Mouse (Mus musculus): Measurements from ENCODE around the gene Gm20388. TPM values are rescaled to one million over a fixed set of nuclear protein-coding genes. Genes with fewer than 3 reads are reported as not detected.
"Not testable (repeated sequence)": the region's sequence is repeated elsewhere in the genome, so short reads cannot be mapped to it uniquely, and the experiment has no call there.

Gm20388 gene
- total RNA-seq, 4 experiments from 2014 or later: 0.17 to 15.1 (median 6.6) TPM

DNA sequence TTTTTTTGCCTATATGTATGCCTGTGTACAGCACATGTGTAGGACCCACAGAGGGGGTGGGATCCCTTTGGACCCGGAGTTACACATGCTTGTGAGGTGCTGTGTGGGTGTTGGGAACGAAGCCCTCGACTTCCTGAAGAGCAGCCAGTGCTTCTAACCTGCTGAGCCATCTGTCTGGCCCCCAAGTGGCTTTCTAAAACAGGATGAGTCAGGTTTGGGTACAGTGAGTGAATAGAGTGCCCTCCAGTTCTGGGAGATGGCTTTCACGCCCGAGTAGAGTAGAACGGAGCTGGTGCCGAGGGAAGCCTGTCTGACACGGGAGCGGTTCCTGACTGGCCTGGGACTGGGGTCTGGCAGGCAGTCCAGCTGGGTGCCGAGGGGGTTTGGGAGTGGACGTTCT, 3588.9 kb downstream of the Gm20388 start:
- DNase-seq (ENCODE audit: low spot score in 2 of 2): no peak

DNA sequence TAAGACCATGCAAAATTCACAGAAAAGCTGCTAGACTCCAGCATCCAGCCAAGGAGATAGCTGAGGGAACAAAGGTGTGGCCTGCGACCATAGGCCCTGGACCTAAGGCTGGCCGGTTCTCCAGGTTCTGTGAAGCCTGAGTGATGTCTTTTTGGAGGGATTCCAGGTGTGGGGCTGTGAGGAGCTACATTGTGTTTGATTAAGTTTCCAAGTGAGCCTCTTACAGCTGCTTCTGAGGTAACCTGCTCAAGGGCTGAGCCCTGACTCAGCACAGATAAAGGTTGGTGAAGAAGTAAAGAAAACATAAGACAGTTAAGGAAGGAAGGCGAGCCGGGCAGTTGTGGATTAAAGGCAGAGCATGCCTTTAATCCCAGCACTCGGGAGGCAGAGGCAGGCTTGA, 3591.6 kb downstream of the Gm20388 start:
- DNase-seq (ENCODE audit: low spot score in 2 of 2): no peak

DNA sequence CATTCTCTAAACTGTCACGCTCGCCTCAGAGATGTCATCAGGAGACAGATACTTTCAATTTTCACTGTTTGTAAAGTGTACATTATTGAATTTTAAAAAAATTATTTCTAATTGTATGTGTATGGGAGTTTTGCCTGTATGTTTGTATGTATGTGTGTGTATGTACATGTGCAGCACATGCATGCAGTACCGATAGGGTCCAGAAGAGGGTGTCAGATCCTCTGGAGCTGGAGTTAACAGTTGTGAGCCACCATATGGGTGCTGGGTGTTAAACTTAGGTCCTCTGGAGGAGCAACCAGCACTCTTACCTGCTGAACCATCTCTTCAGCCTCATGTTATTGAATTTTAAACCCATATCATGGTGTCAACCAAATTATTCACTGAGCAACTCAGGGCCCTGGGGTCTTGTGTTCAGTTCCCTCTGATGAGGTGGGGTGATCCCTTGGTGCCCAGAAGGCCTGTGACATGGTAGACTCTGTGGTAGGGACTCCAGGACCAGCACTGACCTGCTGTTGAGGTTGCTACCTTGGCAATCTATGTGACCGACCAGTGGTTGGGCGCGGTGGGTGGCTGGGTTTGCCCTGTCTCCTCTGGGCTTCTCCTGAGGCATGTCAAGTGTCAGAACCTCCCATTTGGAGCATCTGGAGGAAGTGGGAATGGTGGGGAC, 3593.3 kb downstream of the Gm20388 start:
- no peak for DNase-seq (ENCODE audit: low spot score in 2 of 2)

DNA sequence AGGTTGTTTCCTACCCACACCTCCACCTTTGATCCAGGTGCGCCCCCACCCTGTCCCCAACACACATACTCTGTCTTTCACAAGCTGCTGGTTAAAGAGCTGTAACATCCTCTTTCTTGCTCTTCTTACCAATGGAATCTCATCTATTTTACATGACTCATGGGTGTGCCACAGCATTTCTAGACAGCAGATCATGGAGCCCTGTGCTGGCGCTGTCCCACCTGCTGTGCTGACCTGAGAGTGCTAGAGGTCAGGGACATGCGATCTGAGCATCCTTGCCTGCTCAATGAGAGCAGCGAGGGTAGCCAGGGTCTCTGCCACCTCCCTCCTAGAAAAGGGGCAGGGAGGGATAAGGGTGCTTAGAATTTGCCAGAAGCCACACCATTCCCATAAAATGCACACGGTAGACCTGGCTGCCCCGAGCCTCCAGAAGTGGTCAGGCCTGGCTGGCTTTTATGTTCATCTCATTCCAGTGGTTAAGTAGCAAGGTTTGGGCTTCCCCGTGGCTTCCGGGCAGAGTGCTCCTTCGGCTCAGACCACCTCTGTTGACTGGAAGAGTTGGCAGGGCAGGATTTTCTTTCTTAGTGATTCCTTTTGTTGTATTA, 3594.1 kb downstream of the Gm20388 start:
- no peak for DNase-seq (ENCODE audit: low spot score in 2 of 2)

DNA sequence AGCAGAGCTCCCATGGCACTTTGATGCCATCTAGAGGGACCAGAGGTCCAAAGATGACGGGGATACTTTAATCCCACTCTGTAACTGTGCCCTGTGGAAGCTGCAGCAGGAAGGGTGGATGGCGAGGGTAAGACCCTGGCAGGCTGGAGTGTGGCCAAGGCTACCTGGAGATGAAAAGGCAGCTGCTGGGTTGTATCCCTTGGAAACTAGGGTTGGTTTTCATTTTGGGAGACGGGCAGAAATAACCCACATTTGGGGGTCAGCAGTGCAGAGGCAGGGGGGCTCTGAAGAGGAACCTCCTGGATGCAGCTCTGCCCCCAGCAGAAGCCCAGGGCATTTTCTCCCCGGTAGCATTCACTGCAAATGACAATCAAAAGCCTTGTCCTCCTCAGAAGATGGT, 3594.6 kb downstream of the Gm20388 start:
- DNase-seq (ENCODE audit: low spot score in 2 of 2): no peak

DNA sequence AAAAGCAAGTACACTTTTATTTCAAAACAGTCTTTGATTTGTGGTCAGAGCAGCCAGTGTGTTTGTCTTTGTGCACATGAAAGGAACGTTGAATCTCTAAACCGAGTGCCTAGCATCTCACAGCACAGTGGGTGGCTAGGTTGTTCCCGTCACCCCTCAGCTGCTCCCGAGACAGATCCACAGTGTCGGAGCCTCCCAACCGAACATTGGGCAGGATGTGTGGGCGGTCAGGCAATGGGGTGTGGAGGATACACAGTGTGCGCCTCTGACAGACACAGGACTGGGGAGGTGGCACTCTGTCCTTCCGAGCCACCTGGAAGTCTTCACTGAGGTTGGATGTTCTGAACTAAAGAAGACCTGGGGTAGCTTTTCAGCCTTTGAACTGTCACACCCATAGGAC, 3595.1 kb downstream of the Gm20388 start:
- DNase-seq (ENCODE audit: low spot score in 2 of 2): no peak

DNA sequence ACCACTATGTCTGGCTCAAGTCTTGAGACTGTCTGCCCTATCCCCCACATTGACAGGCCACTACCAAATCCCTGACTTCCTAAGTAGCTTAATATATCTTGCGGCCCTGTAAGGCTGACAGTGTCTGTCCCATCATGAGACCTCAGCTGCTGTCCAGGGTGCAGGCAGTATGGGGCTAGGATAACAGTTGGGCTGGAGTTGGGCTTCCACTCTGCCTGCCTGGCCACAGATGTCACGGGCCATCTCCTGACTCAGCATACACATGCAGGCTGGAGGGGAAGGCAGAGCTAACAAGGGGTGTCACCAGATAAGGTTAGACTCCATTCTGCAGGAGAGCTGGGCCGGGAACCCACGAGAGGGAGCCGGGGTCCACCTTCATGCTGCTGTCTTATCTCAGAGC, 3596.5 kb downstream of the Gm20388 start:
- DNase-seq (ENCODE audit: low spot score in 2 of 2): no peak

DNA sequence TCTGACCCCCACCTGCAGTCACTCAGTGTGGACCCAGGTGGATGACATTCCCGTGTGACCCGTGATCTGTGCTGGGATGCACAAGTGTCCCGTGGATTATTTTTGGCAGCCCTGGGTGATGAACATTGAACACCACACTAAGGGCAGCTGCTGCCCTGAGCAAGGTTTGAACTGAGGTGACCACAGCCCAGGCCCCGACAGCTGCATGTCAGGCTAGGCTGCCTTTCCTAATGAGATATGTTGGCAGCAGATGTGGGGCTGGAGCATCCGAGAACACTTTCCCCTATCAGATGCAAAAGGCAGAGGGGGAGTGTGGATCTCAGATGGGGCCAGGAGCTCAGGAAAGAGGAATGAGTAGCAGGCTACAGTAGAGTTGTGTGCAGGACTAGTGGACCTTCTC, 3600.2 kb downstream of the Gm20388 start:
- DNase-seq (ENCODE audit: low spot score in 2 of 2): no peak

DNA sequence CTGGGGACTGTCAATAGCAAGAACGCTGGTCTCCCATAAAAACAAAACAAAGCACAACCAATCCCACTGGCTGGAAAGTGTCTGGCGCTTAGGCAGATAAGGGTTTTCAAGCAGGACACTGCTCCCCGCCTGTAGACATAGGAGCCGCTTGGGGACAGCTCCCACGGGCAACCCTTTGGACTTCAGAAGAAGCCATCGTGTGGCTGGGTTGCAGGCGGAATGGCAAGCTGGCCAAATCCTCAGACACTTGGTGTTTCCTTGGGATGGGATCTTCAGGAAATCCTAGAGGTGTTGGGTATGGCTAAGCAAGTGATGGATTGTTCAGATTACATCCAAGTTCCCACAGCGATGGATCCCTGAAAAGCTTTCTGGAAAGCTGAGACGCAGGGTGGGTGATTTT, 3603.5 kb downstream of the Gm20388 start:
- no peak for DNase-seq (ENCODE audit: low spot score in 2 of 2)

DNA sequence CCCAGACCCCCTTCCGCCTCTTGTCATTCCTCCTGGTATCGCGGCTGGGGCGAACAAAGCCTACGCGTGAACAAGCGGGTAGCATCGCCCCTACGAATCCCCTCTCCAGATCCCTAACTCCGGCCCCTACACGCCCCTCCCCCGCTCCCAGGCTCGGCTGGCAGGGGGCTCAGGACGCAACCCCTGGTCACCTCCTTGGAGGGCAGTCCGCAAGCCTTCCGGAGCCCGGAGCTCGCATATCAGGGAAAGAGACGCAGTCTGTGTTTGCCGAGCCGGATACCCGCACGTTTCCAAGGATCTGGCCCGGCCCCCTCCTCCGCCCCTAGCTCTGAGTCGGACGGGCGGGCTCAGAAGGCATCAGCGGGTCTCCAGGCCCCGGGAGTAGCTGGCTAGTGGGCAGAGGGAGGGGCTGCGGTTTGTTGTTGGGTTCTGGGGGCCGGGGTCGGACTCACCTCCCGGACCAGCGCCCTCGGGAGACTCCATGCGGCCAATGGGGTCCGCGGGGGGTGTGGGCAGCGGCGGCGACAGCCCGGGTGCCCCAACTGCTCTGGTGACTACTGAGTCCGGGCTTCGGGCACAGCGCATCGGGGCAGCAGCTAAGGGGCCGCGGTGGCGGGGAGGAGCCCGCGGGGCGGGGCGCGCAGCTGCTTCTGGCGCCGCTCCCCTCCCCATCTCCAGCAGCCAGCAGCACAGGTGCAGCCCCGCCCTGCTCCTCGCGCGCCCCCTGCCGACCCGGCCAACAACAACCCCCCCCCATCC, 3604.3 kb downstream of the Gm20388 start, which contains the start of gene Dbndd1:
Dbndd1 (minus strand) TSS at position 683 of the 759 bp plus-strand sequence.
- no peak for DNase-seq (ENCODE audit: low spot score in 2 of 2)

DNA sequence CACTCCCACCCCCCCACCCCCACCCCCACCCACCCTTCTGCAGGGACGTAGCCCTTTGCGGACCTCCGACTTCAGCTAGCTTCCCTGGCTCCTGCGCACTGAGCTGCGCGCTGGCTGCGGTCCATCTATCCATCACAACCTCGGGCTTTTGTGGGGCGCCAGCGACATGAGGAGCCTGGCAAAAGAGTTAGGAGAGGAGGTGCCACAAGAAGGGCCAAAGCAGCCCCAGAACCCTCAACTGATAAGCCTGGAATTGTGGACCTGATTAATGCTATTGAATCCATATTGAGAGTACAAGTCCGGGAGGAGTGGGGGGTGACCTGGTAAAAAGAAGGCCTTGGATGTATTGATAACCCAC, 3604.9 kb downstream of the Gm20388 start:
- DNase-seq (ENCODE audit: low spot score in 2 of 2): no peak

DNA sequence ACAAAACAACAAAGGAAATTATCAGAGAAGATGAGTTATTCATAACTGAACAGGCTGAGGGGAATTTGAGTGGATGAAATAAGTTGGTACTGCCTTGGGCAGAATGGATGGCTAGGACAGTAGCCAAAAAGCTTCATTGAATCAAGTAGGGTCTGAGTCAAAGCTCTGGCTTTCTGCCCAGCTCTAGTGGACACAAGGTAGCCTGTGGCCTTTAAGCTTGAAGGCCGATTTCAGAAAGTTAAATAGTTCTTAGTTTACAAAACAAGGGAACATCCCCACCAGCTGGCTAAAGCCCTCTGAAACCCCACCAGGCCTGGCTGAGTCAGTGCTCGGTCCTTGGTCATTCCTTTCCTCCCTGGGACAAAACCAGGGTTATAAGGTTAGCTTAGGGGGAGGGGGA, 3606.0 kb downstream of the Gm20388 start:
- no peak for DNase-seq (ENCODE audit: low spot score in 2 of 2)

DNA sequence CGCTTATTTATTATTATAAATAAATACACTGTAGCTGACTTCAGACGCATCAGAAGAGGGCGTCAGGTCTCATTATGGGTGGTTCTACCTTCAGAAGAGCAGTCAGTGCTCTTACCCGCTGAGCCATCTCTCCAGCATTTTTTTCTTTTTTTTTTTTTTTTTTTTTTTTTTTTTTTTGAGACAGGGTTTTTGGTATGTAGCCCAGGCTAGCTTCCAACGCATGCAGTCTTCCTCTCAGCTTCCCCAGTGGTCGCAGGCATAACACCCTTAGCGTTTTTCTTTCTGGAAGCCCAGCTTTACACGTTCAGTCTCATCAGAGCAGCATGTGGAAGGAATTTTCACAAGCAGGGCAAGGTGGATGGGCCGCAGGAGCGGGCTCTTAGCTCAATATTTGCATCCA, 3607.5 kb downstream of the Gm20388 start:
- DNase-seq (ENCODE audit: low spot score in 2 of 2): no peak

DNA sequence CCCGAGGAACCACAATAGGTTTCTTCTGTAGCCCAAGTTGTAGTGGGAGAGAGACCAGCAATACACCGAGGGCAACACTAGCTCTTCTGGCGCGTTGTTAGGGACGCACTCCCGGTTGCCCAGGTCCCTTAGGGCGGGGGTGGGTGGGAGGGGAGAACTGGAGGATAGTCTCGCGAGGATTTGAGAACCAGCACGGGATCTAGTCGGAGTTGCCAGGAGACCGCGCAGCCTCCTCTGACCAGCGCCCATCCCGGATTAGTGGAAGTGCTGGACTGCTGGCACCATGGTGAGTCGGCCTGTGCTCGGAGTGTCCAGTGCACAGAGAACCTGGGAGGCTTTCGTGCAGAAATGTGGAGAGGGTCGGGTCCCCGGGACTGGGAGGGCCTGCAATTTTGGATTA, 3608.0 kb downstream of the Gm20388 start, which contains the start of gene Gas8:
Gas8 (plus strand) TSS at position 168 of the 400 bp plus-strand sequence.
- peak; percentile 87 to 89 for DNase-seq (ENCODE audit: low spot score in 2 of 2)

DNA sequence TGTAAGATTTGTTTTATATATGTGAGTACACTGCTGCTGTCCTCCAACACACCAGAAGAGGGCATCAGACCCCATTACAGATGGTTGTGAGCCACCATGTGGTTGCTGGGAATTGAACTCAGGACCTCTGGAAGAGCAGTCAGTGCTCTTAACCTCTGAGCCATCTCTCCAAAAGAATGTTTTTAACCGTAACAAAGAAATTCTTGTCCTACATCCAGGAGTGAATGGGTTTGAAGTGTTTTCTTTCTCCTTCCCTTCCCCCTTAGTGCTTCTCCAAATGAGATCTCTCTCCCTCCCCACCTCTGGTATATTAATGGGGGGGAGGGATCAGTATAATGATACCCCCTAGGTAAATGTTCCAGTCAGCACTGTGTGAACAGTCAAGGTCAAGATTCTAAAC, 3609.4 kb downstream of the Gm20388 start:
- DNase-seq (ENCODE audit: low spot score in 2 of 2): not testable (repeated sequence)

DNA sequence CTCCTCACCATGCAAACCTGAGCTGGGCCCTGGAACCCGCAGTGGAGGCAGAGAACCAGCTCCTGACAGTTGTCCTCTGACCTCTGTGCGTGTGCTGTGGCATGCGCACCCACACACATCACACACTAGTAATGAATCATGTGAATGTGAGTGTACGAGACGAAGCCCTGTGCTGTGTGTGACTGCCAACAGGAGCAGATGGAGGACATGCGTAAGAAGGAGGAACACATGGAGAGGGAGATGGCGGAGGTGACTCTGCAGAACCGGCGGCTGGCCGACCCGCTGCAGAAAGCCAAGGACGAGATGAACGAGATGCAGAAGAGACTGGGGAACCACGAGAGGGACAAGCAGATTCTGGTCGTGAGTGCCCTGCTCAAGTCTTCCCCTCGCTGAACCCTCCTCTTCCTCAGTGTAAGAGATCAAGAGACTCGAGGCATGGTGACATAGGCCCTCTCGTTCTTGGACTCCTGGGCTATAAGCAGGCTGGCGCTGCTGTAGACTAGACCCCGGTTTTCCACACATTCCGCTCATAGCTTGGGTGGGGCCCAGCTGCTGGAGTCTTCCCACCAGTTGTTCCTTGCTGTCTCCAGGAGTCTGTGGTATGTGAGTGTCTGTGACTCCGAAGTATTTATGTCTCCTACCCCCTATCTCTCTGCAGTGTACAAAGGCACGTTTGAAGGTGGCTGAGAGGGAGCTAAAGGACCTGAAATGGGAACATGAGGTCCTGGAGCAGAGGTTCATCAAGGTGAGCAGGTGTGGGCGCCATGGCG, 3617.3 kb downstream of the Gm20388 start:
- DNase-seq (ENCODE audit: low spot score in 2 of 2): peak in 1 of 2 experiments; percentile 52

DNA sequence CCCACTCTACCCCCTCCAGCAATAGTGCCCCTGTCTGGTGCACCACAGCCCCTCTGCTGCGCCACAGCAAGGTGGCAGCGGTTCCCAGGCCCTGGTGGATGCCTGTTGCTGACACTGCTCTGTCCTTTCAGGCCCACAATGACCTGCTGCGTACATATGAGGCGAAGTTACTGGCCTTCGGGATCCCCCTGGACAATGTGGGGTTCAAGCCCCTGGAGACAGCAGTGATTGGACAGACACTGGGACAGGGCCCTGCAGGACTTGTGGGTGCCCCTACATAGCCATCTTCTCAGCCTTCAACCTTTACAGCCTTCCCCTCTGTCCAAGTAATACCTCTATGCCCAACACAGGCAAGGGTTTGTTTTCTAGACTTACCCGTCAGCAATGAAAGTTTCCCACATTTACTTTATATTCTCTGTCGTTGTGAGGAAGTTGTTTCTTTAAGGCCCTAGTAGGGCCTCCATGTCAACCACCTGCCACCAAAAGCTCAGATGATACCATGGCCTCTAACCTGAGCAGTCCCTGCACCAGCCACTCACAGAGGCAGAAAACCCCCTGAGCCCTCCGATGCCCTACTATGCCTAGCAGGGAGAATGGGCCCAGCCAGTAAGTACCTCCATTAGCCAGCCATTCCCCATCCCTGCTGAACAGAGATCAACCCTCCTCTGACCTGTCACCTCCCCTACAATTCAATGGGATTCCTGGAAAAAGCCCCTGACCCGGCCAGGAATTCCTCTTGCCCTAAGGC, 3625.8 kb downstream of the Gm20388 start:
- peak in 1 of 2 experiments; percentile 5 for DNase-seq (ENCODE audit: low spot score in 2 of 2)

DNA sequence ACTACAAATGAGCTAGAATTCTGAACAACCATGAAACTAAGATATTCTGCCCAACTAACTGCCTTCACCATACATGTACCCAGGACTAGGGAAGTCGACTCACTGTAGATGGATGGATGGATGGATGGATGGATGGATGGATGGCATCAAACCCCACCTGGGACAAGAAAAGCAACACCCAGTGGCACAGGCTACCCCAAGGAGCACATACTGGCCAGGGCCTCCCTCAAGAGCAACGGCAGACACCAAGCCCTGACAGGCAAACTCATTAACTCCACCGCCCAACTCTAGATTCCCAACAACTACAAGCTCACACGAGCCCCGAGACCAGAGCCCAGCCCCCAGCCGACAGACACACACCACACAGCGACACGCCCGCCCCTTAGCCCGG, 3626.3 kb downstream of the Gm20388 start:
- peak in 1 of 2 experiments; percentile 0 for DNase-seq (ENCODE audit: low spot score in 2 of 2)

DNA sequence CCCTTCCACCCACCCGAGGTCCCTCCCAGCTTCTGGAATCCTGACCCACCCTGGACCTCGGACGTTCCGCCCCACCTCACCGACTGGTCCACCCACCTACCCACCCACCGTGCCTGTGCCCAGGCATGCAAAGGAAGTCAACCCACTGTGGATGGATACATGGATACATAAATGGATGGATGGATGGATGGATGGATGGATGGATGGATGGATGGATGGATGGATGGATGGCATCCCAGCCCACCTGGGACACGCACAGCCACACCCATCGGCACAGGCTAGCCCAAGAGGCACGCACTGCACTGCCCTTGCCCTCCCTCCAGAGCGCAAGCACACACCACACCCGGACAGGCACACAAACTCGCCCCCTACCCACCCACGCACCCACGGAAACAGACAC, 3627.0 kb downstream of the Gm20388 start:
- peak; percentile 28 to 32 for DNase-seq (ENCODE audit: low spot score in 2 of 2)

DNA sequence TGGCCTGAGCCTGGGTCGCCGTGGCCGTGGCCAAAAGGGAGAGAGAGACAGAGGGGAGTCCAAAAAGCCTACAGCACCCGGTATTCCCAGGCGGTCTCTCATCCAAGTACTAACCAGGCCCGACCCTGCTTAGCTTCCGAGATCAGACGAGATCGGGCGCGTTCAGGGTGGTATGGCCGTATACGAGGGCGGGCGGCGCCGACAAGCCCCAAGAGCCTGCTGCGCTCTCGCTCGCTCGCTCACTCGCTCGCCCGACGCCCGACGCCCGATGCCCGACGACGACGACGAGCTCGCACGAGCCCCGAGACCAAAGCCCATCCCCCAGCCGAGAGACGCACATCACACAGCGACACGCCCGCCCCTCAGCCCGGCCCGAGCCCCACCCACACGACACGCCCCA, 3653.6 kb downstream of the Gm20388 start:
- not testable (repeated sequence) for DNase-seq (ENCODE audit: low spot score in 2 of 2)

DNA sequence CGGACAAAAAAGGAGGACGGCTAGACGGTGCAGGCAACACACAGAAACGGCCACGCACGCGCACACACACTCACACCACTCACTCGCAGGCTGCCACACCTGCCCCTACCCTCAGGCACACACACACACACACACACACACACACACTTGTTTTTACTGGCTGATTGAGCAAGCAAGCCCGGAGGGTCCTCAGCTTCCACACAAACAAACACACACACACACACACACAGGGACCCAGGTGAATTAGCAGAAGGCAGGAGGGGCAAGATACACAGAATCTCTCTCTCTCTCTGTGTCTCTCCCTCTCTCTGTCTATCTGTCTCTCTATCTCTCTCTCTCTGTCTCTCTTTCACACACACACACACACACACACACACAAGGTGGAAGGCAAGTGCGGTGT, 3664.7 kb downstream of the Gm20388 start:
- not testable (repeated sequence) for DNase-seq (ENCODE audit: low spot score in 2 of 2)
